Mouse (Mus musculus) embryonic stem cell, embryonic (primary cell): ENCODE measurements around the gene Foxo3.

Source experiments
- CTCF ChIA-PET, 4 experiments: fragments of 300-600 bp in 2 of 4; fragments of 350-600 bp in 2 of 4; sonication (Branson Sonifier 250); formaldehyde crosslinking; loops; one replicate each; lab custom pipeline; 2022; ENCODE audit warnings: inconsistent platforms in 2 of 4; lab: Charles Lee
- POLR2A ChIA-PET, 4 experiments: fragments of 300-600 bp in 2 of 4; fragments of 350-600 bp in 2 of 4; sonication (Branson Sonifier 250); formaldehyde crosslinking; loops; one replicate each; lab custom pipeline; 2022; ENCODE audit warnings: antibody characterized with exemption in 4 of 4, inconsistent platforms in 1 of 4; lab: Charles Lee

Gene Foxo3

GRCm38 (mm10) chr10:42144788-42145187 lies 131.8 kb downstream of the Foxo3 start:
- CTCF ChIA-PET = interaction anchor here in 1 of 4 experiments (0.8 to 1.2 kb wide), 2 partner anchors 147 to 462 kb away, joined by 3 read pairs; no protein-coding TSS in a partner anchor
- POLR2A ChIA-PET = interaction anchor here (0.5 to 2.2 kb wide), 9 partner anchors 8 to 335 kb away, joined by 3 to 5 read pairs (median 3); no protein-coding TSS in a partner anchor

GRCm38 (mm10) chr10:42144176-42144575 lies 132.4 kb downstream of the Foxo3 start:
- POLR2A ChIA-PET = interaction anchor here in 3 of 4 experiments (0.6 to 2.2 kb wide), 6 partner anchors 8 to 214 kb away, joined by 3 to 5 read pairs (median 3); no protein-coding TSS in a partner anchor

GRCm38 (mm10) chr10:42142791-42143190 lies 133.8 kb downstream of the Foxo3 start:
- POLR2A ChIA-PET = interaction anchor here in 2 of 4 experiments (0.7 to 2.6 kb wide), 6 partner anchors 9 to 132 kb away, joined by 3 to 12 read pairs (median 4); no protein-coding TSS in a partner anchor
- CTCF ChIA-PET = interaction anchor here in 3 of 4 experiments (0.6 to 1.0 kb wide), 4 partner anchors 10 to 148 kb away, joined by 3 to 4 read pairs (median 4); no protein-coding TSS in a partner anchor

More at GRCm38 (mm10) chr10:42144176-42144575, 132.4 kb downstream of the Foxo3 start:
- CTCF ChIA-PET = interaction anchor here in 1 of 4 experiments (1.2 kb wide), 1 partner anchor 147 kb away, joined by 3 read pairs; no protein-coding TSS in a partner anchor

- ChIA-PET POLR2A (interaction anchor here in 3 of 4 experiments (0.7 to 2.6 kb wide), 9 partner anchors 10 to 135 kb away, joined by 3 to 12 read pairs (median 4); no protein-coding TSS in a partner anchor), CTCF (interaction anchor here in 3 of 4 experiments (0.5 to 1.2 kb wide), 7 partner anchors 9 to 675 kb away, joined by 3 to 7 read pairs (median 4); no protein-coding TSS in a partner anchor)
These were observed 134.5 kb downstream of the Foxo3 start for GRCm38 (mm10) chr10:42142081-42142480.

- POLR2A ChIA-PET = interaction anchor here in 2 of 4 experiments (0.6 to 2.0 kb wide), 6 partner anchors 12 to 368 kb away, joined by 3 to 6 read pairs (median 3); no protein-coding TSS in a partner anchor
- CTCF ChIA-PET = no interaction called here
These were observed 136.8 kb downstream of the Foxo3 start for GRCm38 (mm10) chr10:42139749-42140148.

- ChIA-PET POLR2A (interaction anchor here in 3 of 4 experiments (0.6 to 2.4 kb wide), 16 partner anchors 9 to 1459 kb away, joined by 3 to 8 read pairs (median 3); no protein-coding TSS in a partner anchor), CTCF (interaction anchor here in 2 of 4 experiments (0.7 to 1.0 kb wide), 4 partner anchors 65 to 157 kb away, joined by 3 to 5 read pairs (median 4); no protein-coding TSS in a partner anchor)
These were observed 141.5 kb downstream of the Foxo3 start for GRCm38 (mm10) chr10:42134759-42135702.
